Mouse (Mus musculus) urinary bladder, adult 2 months (tissue): ENCODE results near the gene B3galnt1. TPM values are rescaled to one million over a fixed set of nuclear protein-coding genes. Genes with fewer than 3 reads are reported as not detected.
"Not testable (repeated sequence)": the region's sequence is repeated elsewhere in the genome, so short reads cannot be mapped to it uniquely, and the experiment has no call there.

Experiments
- DNase-seq: peaks from one replicate; pipeline ENCODE4 v3.0.0; 2022; ENCODE audit warnings: low spot score
- polyA plus RNA-seq: library from polyadenylated mRNA; depleted of rRNA; stranded (reverse); fragments of >200 nt; gene quantifications from 2 replicates; pipeline ENCODE4 v1.2.3, GENCODE M21; 2012

Gene B3galnt1
- polyA plus RNA-seq, 1 experiment, result 20.9 TPM

DNA sequence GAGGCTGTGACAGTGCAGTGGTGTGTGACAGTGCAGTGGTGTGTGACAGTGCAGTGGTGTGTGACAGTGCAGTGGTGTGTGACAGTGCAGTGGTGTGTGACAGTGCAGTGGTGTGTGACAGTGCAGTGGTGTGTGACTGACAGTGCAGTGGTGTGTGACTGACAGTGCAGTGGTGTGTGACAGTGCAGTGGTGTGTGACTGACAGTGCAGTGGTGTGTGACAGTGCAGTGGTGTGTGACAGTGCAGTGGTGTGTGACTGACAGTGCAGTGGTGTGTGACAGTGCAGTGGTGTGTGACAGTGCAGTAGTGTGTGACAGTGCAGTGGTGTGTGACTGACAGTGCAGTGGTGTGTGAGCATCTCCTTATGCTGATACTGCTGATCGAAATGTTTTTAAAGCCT, 33.2 kb downstream of the B3galnt1 start:
- not testable (repeated sequence) for DNase-seq

DNA sequence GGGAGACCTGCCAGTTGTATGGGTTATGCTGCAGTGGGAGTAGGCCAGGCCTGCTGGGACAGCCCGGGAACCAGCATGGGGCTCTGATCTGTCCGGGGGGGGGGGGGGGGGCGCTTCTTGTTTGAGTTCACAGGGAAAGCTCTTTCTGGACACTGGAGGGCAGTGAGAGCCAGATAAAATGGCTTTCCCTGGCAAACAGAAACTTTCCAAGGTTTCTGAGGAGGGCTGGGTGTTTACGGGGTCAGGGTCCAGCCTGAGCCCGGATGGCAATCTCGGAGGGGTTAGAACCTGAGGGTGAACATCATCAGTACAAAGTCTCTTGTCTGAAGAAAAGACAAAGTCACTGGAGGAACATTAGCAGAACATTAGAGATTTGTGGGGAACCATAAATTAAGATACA, 35.4 kb downstream of the B3galnt1 start:
- DNase-seq, result no peak

DNA sequence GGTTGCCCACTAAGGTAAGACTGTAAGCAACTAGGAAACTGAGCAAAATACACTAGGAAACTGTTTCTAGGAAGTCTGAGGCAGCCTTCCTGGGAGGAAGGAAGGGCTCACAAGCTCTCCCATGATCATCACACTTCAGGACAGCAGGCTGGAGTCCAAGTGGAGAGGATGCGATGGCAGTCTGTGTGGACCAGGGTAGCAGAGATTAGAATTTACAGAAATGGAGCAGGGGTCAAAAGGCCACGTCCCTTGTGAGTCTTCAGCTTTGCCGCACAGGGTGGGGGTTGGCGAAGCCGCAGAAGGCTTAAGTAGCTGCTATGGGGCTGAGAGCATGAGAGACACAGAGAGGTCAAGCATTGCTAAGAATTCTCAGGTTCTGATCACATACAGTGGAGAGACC, 37.1 kb downstream of the B3galnt1 start:
- no peak for DNase-seq

DNA sequence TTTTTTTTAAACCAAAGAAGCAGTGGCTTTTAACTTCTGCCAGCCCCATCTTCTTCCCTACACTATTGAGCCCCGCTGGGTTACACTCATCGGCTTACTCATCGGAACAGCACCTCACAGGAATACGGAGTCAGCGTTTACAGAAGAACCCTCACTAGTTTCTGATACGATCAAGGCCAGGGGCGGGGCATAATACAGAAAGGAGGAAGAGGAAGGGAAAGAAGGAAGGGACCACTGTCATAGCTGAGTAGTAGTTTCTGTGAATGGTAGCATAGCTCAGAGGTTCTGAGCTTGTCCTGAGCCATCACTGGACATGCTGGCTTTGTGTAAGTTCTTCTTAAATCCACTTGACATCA, 38.8 kb downstream of the B3galnt1 start:
- no peak for DNase-seq

DNA sequence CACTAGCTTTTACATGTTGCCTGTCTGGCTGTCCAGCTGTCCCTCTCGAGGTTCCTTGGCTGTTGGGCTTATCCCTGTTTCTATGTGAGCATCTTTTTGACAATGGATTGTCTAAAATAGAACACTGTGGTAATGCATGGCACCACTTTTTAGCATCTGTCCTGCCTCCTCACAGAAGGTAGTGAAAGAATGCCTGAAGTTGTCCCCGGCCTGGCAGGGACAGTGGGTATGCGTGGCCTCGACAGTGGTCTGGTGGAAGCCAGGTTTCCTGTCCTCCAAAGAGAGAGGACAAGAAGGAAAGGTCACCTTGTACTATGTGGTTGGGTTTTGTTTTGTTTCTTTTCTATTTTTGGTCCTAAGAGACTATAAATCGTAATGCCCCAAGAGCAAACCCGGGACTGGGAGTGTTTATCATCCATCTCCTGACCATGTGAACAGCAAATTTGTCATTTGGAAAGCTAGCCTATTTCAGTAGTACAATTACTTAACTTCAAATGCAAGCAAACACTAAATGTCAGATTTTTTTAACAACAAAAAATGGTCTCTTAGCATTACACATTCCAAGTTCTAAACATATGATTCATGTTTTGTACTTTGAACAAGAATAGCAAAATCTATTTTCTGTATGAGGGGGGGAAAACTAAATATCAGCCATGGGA, 39.3 kb downstream of the B3galnt1 start:
- DNase-seq, result no peak

DNA sequence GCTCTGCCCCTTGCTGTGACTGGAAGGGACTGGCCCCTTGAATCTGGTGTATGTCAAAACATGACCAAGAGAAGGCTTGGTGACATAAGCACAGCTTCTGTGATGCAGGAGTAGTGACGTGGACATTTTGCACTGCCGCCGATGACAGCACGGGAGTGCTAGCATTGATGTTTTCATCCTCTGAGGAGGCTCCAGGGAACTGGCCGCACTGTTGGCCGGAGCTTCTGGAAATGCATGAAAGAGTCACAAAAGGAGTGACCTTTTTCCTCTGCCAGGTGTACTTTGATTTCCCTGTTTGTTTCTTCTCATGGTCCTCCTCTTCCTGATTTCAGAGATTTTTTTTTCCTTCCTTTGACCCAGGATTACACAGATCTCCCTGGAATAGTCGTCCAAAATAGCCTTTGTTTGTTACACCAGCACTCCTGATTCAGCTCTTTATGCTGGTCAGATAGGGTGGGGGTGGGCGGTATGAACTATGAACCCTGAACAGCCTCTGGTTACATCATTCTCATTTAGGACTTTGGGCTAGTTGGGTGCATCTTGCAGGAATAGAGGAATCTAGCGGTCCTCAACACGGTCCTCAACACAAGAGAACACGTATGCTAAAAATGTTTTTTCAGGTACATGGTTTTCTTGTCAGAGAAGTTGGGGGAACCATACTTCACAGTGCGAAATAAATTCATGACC, 42.5 kb downstream of the B3galnt1 start:
- DNase-seq, result no peak

DNA sequence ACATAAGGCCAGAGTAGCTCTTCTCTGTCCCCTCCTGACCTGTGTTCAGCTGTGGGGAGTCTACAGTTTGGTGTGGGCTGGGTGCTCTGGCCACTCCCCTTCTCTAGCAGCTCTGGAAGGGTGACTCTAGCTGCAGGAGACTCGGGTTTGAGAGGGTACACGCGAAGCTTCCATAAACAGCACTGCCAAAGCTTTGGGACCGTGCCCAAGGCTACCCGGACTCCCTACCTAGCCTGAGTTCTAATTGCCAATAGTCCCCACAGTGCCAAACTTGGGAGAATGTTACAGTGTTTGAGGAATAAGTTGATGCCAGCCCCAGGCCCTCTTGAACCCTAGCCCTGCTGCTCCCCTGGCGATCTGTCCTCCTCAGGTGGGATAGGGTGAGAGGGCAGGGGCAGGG, 43.2 kb downstream of the B3galnt1 start:
- no peak for DNase-seq

DNA sequence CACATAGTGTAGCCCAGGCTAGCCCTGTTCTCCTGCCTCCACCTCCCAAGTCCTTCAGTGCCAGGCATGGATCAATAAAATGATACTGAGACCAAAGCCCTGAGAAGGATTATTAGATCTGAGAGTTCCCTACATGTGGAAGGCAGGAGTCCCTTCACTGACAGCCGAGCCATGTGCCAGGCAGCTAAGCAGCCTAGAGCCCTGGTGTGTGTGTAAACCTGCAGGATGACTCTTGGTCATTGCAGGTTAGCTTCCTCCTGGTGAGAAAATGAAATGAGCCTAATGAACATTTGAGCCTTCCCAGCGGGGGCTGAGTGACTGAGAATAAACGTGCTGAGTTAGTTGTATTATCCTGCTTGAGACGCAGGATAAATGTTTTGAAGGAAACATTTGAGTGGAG, 49.2 kb downstream of the B3galnt1 start:
- no peak for DNase-seq

DNA sequence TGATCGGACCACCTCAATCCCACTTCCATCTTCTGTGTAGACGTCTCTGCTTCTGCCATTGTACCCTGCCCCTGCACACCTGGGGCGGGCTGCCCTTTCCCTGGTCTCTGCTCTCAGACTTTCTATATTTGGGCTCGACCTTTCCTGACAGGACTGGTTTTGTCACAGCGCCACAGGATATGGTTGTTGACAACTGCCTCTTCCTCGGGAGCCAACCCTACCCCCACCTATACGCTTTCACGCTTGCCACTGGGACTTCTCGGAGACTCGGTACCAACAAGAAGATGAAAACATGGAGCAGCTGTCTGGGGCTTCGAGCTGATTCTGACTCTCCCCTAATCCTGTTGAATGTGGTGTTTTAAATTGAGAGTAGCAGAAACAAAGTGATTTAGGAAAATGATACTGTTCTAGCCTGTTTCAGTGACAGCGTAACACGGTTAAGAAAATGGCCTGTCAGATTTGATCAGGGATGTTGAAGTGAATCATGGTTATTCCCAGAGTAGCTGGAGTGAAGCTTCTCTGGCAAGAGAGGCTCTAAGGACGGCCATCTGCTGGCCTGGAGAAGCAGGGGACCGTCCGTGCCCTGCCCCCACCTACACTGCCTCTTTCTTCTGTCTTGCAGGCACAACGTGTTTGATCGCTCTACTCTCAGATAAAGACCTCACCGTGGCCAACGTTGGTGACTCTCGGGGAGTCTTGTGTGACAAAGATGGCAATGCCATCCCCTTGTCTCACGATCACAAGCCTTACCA, 49.9 kb downstream of the B3galnt1 start:
- no peak for DNase-seq

DNA sequence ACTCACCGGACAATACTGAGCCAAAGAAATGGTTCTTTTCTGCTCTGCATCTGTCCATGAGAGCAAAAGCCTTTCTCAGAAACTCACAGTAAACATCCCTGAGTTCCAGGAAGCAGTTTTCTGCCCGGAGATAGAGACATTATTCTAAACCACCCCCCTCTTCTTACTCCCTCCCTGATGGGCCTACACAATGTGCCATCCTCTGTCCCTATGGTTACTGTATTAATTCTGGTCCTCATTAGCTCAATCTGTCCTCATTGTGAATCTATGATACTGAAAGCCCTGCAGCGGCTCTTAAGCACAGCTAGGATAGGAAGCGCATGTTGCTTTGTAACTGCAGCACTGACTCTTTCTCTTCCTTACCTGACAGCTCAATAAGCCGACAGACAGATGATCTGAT, 53.7 kb downstream of the B3galnt1 start:
- DNase-seq, result no peak

DNA sequence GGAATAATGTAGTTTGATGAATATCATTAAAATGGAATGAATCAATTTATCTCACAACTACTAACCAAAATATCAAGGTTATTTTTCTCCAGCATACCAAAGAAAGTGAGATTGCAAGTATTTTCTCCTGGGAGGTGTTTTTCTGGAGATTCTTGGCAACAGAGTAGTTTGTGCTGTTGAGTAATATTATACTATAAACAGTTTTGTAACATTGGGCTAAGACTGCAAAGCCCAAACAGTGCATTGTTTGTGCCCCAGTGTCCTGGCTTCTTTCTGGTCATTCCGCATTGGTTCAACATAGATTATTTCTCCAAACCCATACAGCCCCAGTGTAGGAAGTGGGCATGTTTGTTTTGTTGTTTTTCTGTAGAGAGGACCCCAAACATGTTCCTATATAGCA, 55.0 kb downstream of the B3galnt1 start:
- no peak for DNase-seq

DNA sequence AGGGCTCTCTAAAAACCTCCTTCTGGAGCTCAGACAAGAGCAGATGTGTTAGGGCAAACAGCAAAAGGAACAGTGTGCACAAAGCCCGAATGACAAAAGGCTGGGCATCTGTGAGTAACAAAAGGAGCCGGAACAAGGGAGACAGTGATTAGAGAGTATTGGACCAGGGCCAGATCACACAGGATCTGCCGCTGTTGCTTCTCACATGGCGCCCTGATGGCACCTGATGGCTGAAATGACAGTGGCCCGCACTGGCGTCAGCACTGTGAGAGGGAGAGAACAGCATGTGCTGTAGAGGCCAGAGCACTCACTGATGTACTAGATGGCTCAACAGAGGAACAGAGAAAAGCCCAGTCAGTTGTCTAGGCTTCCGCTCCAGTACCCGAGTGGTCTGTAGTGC, 55.8 kb downstream of the B3galnt1 start:
- no peak for DNase-seq

DNA sequence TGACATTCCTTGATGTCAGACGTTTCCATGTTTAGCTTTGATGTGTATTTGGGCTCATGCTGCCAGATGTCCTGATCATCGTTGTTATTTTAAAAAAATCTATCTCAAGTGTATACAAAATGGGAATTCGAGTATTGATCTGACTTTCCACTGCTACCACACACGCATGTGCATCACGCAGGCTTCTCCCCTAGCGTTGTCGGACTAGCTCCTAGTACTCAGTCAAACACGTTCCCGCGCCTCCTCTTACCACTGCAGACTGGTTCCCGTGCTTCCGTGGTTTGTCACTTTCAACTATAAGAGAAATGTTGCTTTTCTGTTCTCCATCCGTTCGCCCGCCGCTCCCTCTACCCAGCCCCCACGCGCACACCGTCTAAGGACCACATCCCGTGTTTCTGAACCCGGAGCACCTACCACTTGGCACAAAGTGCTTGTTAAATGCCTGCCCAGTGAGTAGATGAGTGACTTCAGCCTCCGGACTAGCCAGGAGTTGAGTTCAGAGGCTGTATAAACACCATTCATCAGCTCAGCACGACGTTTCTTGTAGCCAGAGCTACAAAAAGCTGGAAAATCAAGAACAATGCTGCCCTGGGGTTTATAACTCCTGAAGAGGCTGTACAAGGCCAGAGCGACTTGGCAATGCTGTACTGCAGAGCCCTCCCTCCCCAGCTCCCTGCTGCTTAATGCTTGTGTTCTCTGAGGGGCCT, 62.7 kb downstream of the B3galnt1 start:
- DNase-seq, result no peak

DNA sequence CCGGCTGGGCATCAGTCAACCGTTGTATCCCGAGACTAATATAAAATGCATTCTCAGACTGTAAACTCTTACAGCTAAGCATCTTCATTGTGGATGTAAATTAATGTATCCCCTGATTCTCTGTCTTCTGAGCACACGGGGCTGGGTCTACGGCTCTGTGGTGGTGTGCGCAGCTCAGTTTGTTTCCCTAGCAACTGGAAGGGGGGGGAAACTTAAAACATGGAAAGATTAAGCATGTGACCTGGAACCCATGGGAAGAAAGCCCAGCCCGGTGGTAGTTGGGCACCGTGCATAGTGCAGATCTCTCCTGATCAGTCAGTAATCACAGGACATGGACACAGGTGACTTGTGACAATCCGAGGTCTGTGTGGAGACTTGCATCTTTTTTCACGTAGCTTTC, 63.3 kb downstream of the B3galnt1 start:
- no peak for DNase-seq

DNA sequence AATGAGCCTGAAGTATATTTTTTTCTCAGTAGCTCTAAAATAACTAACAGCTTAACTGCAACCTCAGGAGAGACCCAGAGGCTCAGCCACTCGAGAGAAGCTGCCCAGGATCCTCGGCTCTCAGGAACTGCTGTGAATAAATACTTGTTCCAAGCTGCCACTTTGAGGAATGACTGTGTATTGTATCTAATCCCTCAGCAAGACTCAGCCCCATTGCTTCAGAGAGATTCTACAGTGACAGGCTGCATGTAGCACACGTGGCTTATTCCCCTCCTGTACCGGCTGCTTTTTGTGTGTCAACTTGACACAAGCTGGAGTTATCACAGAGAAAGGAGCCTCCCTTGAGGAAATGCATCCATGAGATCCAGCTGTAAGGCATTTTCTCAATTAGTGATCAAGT, 66.1 kb downstream of the B3galnt1 start:
- no peak for DNase-seq

DNA sequence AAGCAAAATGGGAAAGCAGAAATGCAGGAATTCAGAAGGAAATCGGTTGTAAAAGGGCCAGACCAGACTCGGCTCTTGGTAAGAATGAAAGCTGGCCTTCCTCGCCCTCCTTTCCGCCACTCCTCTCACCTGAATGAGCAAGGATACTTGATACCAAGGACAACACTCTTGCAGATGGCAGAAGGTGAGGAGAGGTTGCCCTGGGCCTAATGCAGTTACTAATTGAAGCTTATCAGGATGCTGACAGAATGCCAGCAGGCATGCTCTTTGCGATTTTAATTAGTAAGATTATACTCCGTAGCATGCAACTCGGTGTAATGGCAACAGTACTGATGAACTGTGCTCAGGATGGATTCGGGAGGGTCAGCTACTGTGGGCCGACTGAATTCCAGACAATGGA, 67.2 kb downstream of the B3galnt1 start:
- DNase-seq, result no peak

DNA sequence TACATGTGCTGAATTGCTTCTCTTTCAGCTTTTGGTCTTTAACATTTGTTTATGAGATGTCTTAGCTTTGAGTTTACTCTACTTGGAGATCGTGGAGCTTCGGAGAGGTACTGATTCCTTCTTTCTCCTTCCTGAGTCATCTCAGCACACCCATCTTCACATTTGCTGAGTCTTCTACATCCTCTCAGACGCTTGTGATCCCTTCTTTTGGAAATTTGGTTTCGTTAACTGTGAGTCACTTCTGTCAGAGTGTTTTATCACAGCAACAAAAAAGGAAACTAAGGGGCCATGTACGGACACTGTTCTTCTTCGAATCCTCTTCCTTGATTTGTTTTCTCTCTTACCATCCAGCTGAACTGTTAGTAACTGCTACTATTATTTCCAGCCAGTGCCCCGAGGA, 69.2 kb downstream of the B3galnt1 start:
- DNase-seq, result no peak

DNA sequence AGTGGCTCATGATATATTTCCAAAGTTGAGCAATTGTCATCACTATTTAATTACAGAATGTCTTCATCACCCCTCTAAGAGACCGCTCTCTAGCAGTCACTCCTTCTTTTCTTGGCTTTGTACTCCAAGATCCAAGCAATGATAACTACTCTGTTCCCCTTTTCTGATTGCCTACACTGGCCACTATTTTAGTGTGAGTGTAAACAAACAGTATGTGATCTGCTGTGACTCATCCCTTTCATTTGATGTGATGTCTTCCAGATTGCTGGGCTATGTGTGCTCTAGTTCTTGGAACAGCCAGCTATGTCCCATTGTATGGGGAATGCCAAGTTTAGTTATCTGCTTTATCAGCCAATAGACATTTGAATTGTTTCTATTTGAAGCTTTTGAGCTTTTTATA, 71.4 kb downstream of the B3galnt1 start:
- DNase-seq, result no peak

DNA sequence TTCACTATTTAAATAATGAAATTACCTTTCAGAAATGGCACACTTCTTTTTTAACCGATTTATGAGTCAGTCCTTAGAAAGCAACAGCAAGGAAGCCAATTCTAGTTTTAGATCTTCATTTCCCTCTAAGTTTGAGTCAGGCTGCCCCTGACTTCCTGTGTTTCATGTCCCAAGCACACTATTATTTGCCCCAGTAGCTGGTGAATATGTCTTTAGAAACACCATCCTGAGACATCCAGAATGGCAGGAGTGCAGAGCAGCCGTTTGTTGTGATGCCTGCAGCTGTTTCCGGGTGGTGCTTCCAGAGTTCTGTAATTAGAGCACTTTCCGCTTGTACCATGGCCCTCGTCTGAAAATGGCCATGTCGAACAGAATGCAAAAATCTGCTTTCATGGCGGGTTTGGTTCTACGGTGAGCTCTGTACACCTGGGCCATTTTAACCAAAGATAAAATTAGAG, 73.7 kb downstream of the B3galnt1 start:
- DNase-seq, result no peak

DNA sequence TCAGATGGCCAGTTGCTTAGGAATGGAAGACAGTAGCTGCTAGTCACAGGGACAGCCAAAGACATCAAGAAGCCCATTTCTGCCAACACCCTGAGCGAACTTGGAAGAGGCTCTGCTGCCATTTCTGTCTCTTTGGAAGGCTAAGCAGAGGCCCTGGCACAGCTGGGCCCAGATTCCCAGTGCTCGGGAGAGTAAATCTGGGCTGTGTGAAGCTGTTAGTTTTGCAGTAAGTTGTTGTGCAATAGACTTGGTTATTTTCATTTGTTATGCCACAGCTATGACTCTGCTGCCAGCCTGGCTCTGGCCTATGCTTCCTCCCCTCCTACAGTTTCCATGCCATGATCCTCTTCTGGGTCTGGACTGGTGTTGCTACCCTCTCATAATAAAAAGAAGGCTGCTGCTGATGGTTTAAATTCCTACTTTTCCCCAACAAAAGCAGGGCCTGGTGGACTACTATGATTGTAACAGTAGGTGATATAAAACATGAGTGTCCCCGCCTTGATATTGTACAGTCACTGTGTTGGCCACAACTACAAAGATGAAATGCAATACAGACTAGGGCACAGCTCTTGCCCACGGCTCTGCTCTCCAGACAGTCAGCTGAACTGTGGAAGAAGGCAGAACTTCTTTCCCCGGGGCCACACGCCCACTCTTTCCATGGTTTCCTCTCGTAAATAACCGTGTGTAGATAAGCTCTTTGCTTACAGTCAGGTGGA, 74.2 kb downstream of the B3galnt1 start:
- DNase-seq, result no peak
